Mouse (Mus musculus) limb, embryonic 12.5 days (tissue): Measurements from ENCODE around the gene Zbtb1. TPM values are rescaled to one million over a fixed set of nuclear protein-coding genes. Genes with fewer than 3 reads are reported as not detected.
"Not testable (repeated sequence)": the region's sequence is repeated elsewhere in the genome, so short reads cannot be mapped to it uniquely, and the experiment has no call there.

Source experiments
- ATAC-seq: fragments of 200-750 bp; cut with Nextera tagmentation; 2 replicates; pipeline ENCODE4 v1.8.0; 2017; ENCODE audit warnings: low read depth, moderate TSS enrichment; ENCODE audit not compliant: insufficient number of reproducible peaks, insufficient read depth, low FRiP score, low TSS enrichment
- H3K27ac ChIP-seq: fragments of 300-500 bp; sonication (generic); 2 replicates; pipeline ENCODE4 v1.5.1; 2016; ENCODE audit warnings: mild to moderate bottlenecking, moderate library complexity
- H3K27me3 ChIP-seq: fragments of 300-500 bp; sonication (generic); 2 replicates; pipeline ENCODE4 v1.6.1; 2016; ENCODE audit warnings: mild to moderate bottlenecking, moderate library complexity
- H3K36me3 ChIP-seq: fragments of 300-500 bp; sonication (generic); 2 replicates; pipeline ENCODE4 v1.6.1; 2016; ENCODE audit warnings: mild to moderate bottlenecking, moderate library complexity
- H3K4me1 ChIP-seq: fragments of 300-500 bp; sonication (generic); replicated peaks from 2 replicates; pipeline ENCODE4 v1.6.1; 2016
- H3K4me2 ChIP-seq: fragments of 300-500 bp; sonication (generic); 2 replicates; pipeline ENCODE4 v1.6.1; 2016; ENCODE audit warnings: mild to moderate bottlenecking, moderate library complexity
- H3K4me3 ChIP-seq: fragments of 300-500 bp; sonication (generic); replicated peaks from 2 replicates; pipeline ENCODE4 v1.5.1; 2016; ENCODE audit warnings: mild to moderate bottlenecking
- H3K9ac ChIP-seq: fragments of 300-500 bp; sonication (generic); replicated peaks from 2 replicates; pipeline ENCODE4 v1.6.1; 2016; ENCODE audit warnings: mild to moderate bottlenecking, moderate library complexity
- H3K9me3 ChIP-seq: fragments of 300-500 bp; sonication (generic); 2 replicates; pipeline ENCODE4 v1.6.1; 2016; ENCODE audit warnings: mild to moderate bottlenecking, moderate library complexity
- WGBS: fragments of 180-500 bp; shearing (Covaris S2); methylation state at CpG from one replicate; pipeline ENCODE4 v1.1.7; 2016; 5-methylcytosine and 5-hydroxymethylcytosine counted together
- polyA plus RNA-seq: library from polyadenylated mRNA; unstranded; fragments of >200 nt; fragmentation: Nextera tagmentation; extraction: Ambion mirVana; gene quantifications from 2 replicates; pipeline ENCODE4 v1.2.1, GENCODE M21; 2016

Gene Zbtb1
- polyA plus RNA-seq, 1 experiment from 2014 or later: 12.2 TPM

- no peak overlapping the region for H3K27ac ChIP-seq
These were observed 65.5 kb downstream of the Zbtb1 start for GRCm38 (mm10) chr12:76435549-76435948.

DNA sequence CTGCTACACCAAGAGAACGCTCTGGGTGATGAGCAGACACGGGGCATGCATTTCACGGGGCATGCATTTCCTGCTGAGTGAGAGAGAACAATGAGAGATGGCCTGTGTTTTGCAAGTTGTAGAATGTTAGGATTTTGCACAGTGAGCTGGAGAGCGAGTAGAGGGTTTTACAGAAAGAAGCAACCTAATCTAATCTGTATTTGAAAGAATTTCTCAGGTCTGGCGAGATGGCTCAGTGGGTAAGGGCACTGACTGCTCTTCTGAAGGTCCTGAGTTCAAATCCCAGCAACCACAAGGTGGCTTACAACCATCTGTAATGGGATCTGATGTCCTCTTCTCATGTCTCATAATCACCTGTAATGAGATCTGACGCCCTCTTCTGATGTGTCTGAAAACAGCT is 73.4 kb downstream of the Zbtb1 start:
- H3K4me1 ChIP-seq, H3K27me3 ChIP-seq, H3K27ac ChIP-seq, H3K4me2 ChIP-seq, H3K36me3 ChIP-seq, H3K9me3 ChIP-seq, H3K9ac ChIP-seq, ATAC-seq, H3K4me3 ChIP-seq: not testable (repeated sequence)
- WGBS: 84% methylated on average over 6 of the region's 6 CpGs

More at GRCm38 (mm10) chr12:76435549-76435948, 65.5 kb downstream of the Zbtb1 start:
- H3K36me3 ChIP-seq: no peaks in the 10 kb centered on the region
- H3K9me3 ChIP-seq: no peaks in the 10 kb centered on the region
- no peak for ATAC-seq
- H3K27me3 ChIP-seq: peaks cover 21% of the 10 kb centered on the region
- H3K9ac ChIP-seq: no peak overlapping the region
- H3K4me3 ChIP-seq: peak overlapping the region; percentile 42
- H3K4me1 ChIP-seq: no peaks in the 10 kb centered on the region
- peak overlapping the region; percentile 65 for H3K4me2 ChIP-seq
- WGBS: 34% methylated on average over 8 of the region's 8 CpGs

DNA sequence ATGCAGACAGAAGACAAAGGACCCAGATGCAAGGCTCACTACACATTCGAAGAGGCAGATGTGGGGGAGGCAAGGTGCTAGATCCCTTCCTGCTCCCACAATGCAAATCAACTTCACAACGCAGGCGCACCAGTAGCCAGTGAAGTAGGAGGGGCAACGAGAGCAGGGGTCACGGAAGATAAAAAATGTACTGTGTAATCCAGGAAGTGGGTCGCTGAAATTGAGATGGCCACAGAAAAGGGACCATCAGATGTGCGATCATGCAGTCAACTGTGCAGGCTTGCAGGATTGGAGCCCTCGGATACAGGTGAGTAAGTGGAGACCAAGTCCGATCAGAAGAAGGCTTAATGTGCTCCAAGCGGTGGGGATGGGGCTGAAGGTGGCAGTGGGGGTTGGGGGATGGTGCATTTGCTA is 74.3 kb downstream of the Zbtb1 start:
- no peaks in the 10 kb centered on the region for H3K27me3 ChIP-seq
- H3K4me2 ChIP-seq: no peak overlapping the region
- 63% methylated on average over 10 of the region's 10 CpGs for WGBS
- ATAC-seq: no peak
- no peak overlapping the region for H3K9ac ChIP-seq
- no peak overlapping the region for H3K27ac ChIP-seq
- no peak overlapping the region for H3K4me3 ChIP-seq
- H3K4me1 ChIP-seq: no peaks in the 10 kb centered on the region
- no peaks in the 10 kb centered on the region for H3K36me3 ChIP-seq
- no peaks in the 10 kb centered on the region for H3K9me3 ChIP-seq

DNA sequence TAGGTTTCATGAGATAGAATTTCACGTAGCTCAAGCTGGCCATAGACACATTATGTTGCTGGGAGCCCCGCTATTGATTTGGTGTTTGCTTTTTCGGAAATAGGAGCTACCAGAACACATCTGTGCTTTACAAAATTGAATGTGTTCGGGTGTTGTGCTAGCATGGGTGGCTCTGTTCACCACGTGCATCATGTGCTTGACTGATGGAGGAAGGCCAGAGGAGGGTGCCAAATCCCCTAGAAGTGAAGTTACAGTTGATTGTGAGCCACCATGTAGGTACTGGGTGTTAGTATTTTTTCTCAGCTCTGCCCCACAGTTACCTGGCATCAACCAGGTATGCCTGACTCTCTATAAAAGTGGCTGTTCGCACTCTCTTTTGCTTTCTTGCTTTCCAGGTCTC is 74.8 kb downstream of the Zbtb1 start:
- Histone ChIP-seq H3K4me2 (no peak overlapping the region), H3K27ac (no peak overlapping the region), H3K4me1 (no peaks in the 10 kb centered on the region), H3K27me3 (no peaks in the 10 kb centered on the region), H3K9me3 (no peaks in the 10 kb centered on the region), H3K9ac (no peak overlapping the region), H3K36me3 (no peaks in the 10 kb centered on the region), H3K4me3 (no peak overlapping the region)
- WGBS: 83% methylated on average over 6 of the region's 6 CpGs
- no peak for ATAC-seq

DNA sequence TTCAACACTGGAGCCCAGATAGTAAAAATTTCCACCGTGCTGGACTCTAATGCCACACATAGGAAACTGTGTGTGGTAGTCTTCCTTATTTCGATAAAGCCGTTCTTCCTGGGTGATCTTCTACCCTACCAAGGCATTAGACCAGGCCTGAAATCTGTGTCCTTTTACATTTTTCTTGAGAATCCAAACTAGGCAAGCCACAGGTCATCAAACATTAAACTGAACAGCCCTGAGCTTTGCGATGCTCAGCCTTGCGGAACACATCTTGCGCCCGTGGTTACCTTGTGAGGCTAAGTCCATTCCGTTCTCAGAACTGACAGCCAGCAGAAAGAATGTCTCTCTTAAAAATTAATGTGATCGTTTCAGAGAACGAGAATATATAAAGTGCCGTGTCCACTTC is 76.1 kb downstream of the Zbtb1 start:
- Histone ChIP-seq H3K4me2 (no peak overlapping the region), H3K4me1 (no peaks in the 10 kb centered on the region), H3K27me3 (no peaks in the 10 kb centered on the region), H3K9me3 (no peaks in the 10 kb centered on the region), H3K4me3 (no peak overlapping the region), H3K36me3 (no peaks in the 10 kb centered on the region), H3K9ac (no peak overlapping the region), H3K27ac (no peak overlapping the region)
- WGBS: 87% methylated on average over 11 of the region's 11 CpGs
- ATAC-seq: no peak

Other genes with a start within 250 kb of the Zbtb1 start
- gene Esr2, start 193.0 kb upstream of the Zbtb1 start, polyA plus RNA-seq: 0.19 and 0.35 TPM in 2 replicates
- not detected in 2 replicates for gene Tex21, start 123.5 kb upstream of the Zbtb1 start, polyA plus RNA-seq
- gene Mthfd1, start 115.0 kb upstream of the Zbtb1 start, polyA plus RNA-seq: 81.2 and 83.6 TPM in 2 replicates
- 2.0 and 2.3 TPM in 2 replicates for gene Akap5, start 45.4 kb upstream of the Zbtb1 start, polyA plus RNA-seq
- gene Zbtb25, start 664 bp upstream of the Zbtb1 start, polyA plus RNA-seq: 19.4 and 21.7 TPM in 2 replicates
- 5.2 and 6.4 TPM in 2 replicates for gene Hspa2, start 33.9 kb downstream of the Zbtb1 start, polyA plus RNA-seq
- 3.2 and 4.3 TPM in 2 replicates for gene Ppp1r36, start 47.3 kb downstream of the Zbtb1 start, polyA plus RNA-seq
- 6.2 and 7.4 TPM in 2 replicates for gene Plekhg3, start 160.6 kb downstream of the Zbtb1 start, polyA plus RNA-seq